Mouse (Mus musculus): ENCODE data around the gene Aldh18a1.

- TF ChIP-seq TAL1 (IDR thresholded peaks at IDR 0.05; ENCODE audit: low read length) (no peak), CTCF (IDR thresholded peaks at IDR 0.05 in 2 of 3, conservative IDR thresholded peaks at IDR 0.05 in 1 of 3; ENCODE audit: control insufficient read depth in 1 of 3, insufficient read depth in 1 of 3, low read depth in 2 of 3, low read length in 3 of 3, poor library complexity in 1 of 3, severe bottlenecking in 1 of 3) (no peak), POLR2A (IDR thresholded peaks at IDR 0.05; ENCODE audit: control insufficient read depth in 1 of 2, insufficient read depth in 1 of 2, low read depth in 1 of 2, low read length in 2 of 2, poor library complexity in 1 of 2) (no peak), USF2 (IDR thresholded peaks at IDR 0.05; ENCODE audit: borderline replicate concordance in 1 of 2, insufficient read depth in 1 of 2, low read depth in 1 of 2, low read length in 2 of 2) (no peak), RAD21 (IDR thresholded peaks at IDR 0.05; ENCODE audit: low read depth, low read length) (no peak), MYB (IDR thresholded peaks at IDR 0.05; ENCODE audit: low read depth, low read length) (no peak), USF1 (IDR thresholded peaks at IDR 0.05; ENCODE audit: low read depth, low read length) (no peak)
Observed at GRCm38 (mm10) chr19:40506965-40507364, 81.3 kb downstream of the Aldh18a1 start.

Data from MEL (cell line).